Mouse (Mus musculus) stomach, postnatal 0 days (tissue): ENCODE data around the gene Prnd.
A peak's percentile ranks its signal among the peaks of the same experiment; 100 is the strongest.

Experiments used
- CTCF ChIP-seq: IDR thresholded peaks from 2 replicates; pipeline ENCODE4 v1.5.1; 2016; ENCODE audit warnings: antibody characterized with exemption, low read depth, mild to moderate bottlenecking, moderate library complexity
- EP300 ChIP-seq: optimal IDR thresholded peaks from 2 replicates; pipeline ENCODE3; 2016; ENCODE audit warnings: antibody characterized with exemption

- TF ChIP-seq CTCF, result no peak
- peak; percentile 43 for TF ChIP-seq EP300
These were observed 47.8 kb upstream of the Prnd start for GRCm38 (mm10) chr2:131902867-131903266.
